Mouse (Mus musculus) neural tube, embryonic 15.5 days (tissue): ENCODE results near the gene Lgals3. TPM values are rescaled to one million over a fixed set of nuclear protein-coding genes. Genes with fewer than 3 reads are reported as not detected.

Experiments used
- ATAC-seq: fragments of 200-750 bp; cut with Nextera tagmentation; 2 replicates; pipeline ENCODE4 v1.8.0; 2017; ENCODE audit warnings: mild to moderate bottlenecking, moderate TSS enrichment, moderate library complexity; ENCODE audit not compliant: low FRiP score
- H3K27ac ChIP-seq: fragments of 300-500 bp; sonication (generic); replicated peaks from 2 replicates; pipeline ENCODE4 v1.5.1; 2015; ENCODE audit warnings: mild to moderate bottlenecking, inconsistent platforms
- H3K27me3 ChIP-seq: fragments of 300-500 bp; sonication (generic); replicated peaks from 2 replicates; pipeline ENCODE4 v1.6.1; 2015; ENCODE audit warnings: inconsistent platforms
- H3K36me3 ChIP-seq: fragments of 300-500 bp; sonication (generic); 2 replicates; pipeline ENCODE4 v1.6.1; 2015; ENCODE audit warnings: inconsistent platforms
- H3K4me1 ChIP-seq: fragments of 300-500 bp; sonication (generic); 2 replicates; pipeline ENCODE4 v1.6.1; 2015; ENCODE audit warnings: inconsistent platforms
- H3K4me2 ChIP-seq: fragments of 300-500 bp; sonication (generic); 2 replicates; pipeline ENCODE4 v1.6.1; 2015; ENCODE audit warnings: inconsistent platforms, mild to moderate bottlenecking, moderate library complexity
- H3K4me3 ChIP-seq: fragments of 300-500 bp; sonication (generic); replicated peaks from 2 replicates; pipeline ENCODE4 v1.5.1; 2015; ENCODE audit warnings: mild to moderate bottlenecking, inconsistent platforms
- H3K9ac ChIP-seq: fragments of 300-500 bp; sonication (generic); replicated peaks from 2 replicates; pipeline ENCODE4 v1.6.1; 2015; ENCODE audit warnings: mild to moderate bottlenecking, inconsistent platforms
- H3K9me3 ChIP-seq: fragments of 300-500 bp; sonication (generic); replicated peaks from 2 replicates; pipeline ENCODE4 v1.6.1; 2016; ENCODE audit warnings: inconsistent platforms
- WGBS: fragments of 180-500 bp; shearing (Covaris S2); methylation state at CpG from one replicate; pipeline ENCODE4 v1.1.7; 2015; ENCODE audit warnings: mixed read lengths; 5-methylcytosine and 5-hydroxymethylcytosine counted together
- polyA plus RNA-seq: library from polyadenylated mRNA; unstranded; fragments of >200 nt; fragmentation: Nextera tagmentation; extraction: Ambion mirVana; gene quantifications from 2 replicates; pipeline ENCODE4 v1.2.1, GENCODE M21; 2015

Gene Lgals3
- polyA plus RNA-seq, 1 experiment from 2014 or later, result 5.0 TPM

GRCm38 (mm10) chr14:47402735-47403134 is 35.2 kb downstream of the Lgals3 start:
- H3K4me3 ChIP-seq, result no peak overlapping the region
- H3K27ac ChIP-seq, result no peak overlapping the region
- no peak overlapping the region for H3K9ac ChIP-seq
- WGBS, result 95% methylated on average over 8 of the region's 8 CpGs
- H3K9me3 ChIP-seq, result no peaks in the 10 kb centered on the region
- no peaks in the 10 kb centered on the region for H3K27me3 ChIP-seq
- H3K4me1 ChIP-seq, result no peaks in the 10 kb centered on the region
- ATAC-seq, result no peak
- no peak overlapping the region for H3K4me2 ChIP-seq
- H3K36me3 ChIP-seq, result 0 out of 2 replicates have a peak, but pooled peaks cover 3% of the 10 kb centered on the region

DNA sequence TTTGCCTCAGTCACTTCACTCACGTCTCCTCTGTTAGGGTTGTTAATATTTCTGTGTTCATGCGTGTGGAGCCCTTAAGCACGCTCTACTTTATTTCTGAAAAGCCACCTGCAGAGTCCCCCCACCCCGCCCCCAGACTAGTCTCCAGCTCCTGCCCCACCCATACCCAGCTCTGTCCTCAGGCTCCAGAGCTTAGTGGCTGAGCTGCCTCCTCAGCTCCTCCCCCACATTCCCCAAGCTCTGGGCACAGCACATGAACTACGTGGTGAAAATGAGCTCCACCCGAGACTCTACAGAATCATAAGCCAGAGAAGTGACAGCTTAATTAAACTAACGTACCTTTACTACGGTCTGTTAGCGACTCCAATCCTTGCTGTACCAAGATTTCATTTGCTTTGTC is 38.4 kb downstream of the Lgals3 start:
- Histone ChIP-seq H3K9ac (no peak overlapping the region), H3K4me3 (no peak overlapping the region), H3K27ac (no peak overlapping the region), H3K9me3 (no peaks in the 10 kb centered on the region), H3K4me1 (no peaks in the 10 kb centered on the region), H3K4me2 (no peak overlapping the region), H3K27me3 (no peaks in the 10 kb centered on the region), H3K36me3 (0 out of 2 replicates have a peak, but pooled peaks cover 3% of the 10 kb centered on the region)
- ATAC-seq, result no peak
- WGBS, result 86% methylated on average over 9 of the region's 9 CpGs

DNA sequence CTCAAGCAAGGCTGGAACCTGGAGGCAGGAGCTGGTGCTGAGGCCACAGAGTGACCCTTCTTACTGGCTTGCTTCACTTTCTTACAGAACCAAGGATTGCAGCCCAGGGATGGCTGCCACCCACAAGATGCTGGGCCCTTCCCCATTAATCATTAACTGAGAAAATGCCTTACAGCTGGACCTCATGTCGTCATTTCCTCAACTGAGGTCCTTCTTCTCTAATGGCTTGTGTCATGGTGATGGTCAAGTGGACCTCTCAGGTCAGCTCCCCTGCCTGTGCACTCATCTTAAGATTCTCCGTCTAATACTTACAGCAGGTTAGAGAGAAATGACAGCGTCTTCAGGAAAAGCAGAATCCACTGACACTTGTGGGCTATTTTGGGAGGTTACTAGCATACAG is 49.8 kb downstream of the Lgals3 start:
- Histone ChIP-seq H3K36me3 (no peaks in the 10 kb centered on the region), H3K4me3 (peak overlapping the region; percentile 53), H3K9me3 (no peaks in the 10 kb centered on the region), H3K9ac (no peak overlapping the region), H3K27ac (no peak overlapping the region), H3K27me3 (no peaks in the 10 kb centered on the region), H3K4me1 (peaks cover 12% of the 10 kb centered on the region), H3K4me2 (peak overlapping the region; percentile 77)
- 30% methylated on average over 3 of the region's 3 CpGs for WGBS
- no peak for ATAC-seq

DNA sequence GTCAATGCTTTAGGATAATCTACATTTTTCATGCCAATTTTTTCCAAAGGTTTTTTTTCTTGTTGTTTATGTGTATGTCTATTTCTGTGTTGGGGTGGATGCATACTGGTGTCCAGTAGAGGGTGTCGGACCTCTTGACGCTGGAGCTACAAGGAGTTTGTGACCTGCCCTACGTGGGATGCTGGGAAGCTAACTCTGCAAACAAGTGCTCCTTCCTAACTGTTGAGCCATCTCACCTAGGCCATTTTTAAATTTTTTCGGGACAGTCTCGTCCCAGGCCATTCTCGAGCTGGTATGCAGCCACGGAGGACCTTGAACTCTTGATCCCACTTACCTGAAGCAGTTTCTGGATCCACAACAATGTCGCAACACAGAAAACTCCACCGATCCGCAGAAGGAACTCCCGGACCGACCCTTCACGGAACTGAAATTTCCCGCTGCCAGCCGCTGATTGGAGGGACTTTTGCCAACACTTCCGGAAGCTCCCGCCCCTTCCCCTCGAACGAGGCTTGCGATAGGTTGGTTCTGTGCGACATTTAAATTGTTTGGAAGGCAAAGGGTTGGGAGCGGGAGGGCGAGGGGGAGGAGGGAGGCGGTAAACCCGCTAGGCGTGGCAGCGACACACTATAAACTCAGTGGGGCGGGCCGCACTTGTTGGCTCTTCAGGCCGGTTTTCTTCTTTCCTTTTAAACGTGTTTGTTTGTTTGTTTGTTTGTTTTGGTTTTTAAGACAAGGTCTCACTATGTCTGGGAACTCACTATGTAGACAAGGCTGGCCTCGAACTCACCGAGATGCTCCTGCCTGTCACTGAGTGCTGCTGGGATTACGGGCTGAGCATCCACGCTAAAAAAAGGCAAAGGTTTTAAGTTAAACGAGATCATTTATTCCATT is 50.5 kb downstream of the Lgals3 start, which contains the start of gene Dlgap5:
Gene Dlgap5, minus strand, starts transcription at position 633 of the 891 bp plus-strand sequence.
- Histone ChIP-seq H3K36me3 (no peaks in the 10 kb centered on the region), H3K4me1 (peaks cover 12% of the 10 kb centered on the region), H3K4me3 (peak within 1 kb of the TSS; percentile 53), H3K27me3 (no peaks in the 10 kb centered on the region), H3K9me3 (no peaks in the 10 kb centered on the region), H3K27ac (no peak within 1 kb of the TSS), H3K4me2 (peak within 1 kb of the TSS; percentile 77), H3K9ac (peak within 1 kb of the TSS; percentile 48)
- ATAC-seq, result peak; percentile 99
- 2% methylated on average over 36 of the region's 36 CpGs for WGBS

DNA sequence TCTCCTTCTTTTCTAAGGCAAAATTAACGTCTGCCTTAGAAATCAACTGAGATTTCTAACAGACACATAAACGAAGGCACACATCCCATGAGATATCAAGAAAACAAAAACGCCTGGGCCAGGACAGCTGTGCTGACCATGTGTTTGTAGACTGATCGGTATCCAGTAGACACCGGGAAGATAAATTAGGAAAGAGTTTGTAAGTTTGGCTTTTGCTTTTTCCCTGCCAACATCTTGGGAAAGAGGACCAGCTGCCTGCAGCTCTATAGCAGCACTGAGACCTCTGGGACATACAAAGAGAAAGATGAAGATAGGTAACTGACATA is 51.1 kb downstream of the Lgals3 start:
- peaks cover 12% of the 10 kb centered on the region for H3K4me1 ChIP-seq
- H3K4me3 ChIP-seq, result peak overlapping the region; percentile 53
- peak overlapping the region; percentile 77 for H3K4me2 ChIP-seq
- no peaks in the 10 kb centered on the region for H3K9me3 ChIP-seq
- H3K27me3 ChIP-seq, result no peaks in the 10 kb centered on the region
- WGBS, result 53% methylated on average over 5 of the region's 5 CpGs
- no peak for ATAC-seq
- H3K36me3 ChIP-seq, result no peaks in the 10 kb centered on the region
- H3K27ac ChIP-seq, result no peak overlapping the region
- H3K9ac ChIP-seq, result peak overlapping the region; percentile 48; the same call in 1 of the 2 replicates

DNA sequence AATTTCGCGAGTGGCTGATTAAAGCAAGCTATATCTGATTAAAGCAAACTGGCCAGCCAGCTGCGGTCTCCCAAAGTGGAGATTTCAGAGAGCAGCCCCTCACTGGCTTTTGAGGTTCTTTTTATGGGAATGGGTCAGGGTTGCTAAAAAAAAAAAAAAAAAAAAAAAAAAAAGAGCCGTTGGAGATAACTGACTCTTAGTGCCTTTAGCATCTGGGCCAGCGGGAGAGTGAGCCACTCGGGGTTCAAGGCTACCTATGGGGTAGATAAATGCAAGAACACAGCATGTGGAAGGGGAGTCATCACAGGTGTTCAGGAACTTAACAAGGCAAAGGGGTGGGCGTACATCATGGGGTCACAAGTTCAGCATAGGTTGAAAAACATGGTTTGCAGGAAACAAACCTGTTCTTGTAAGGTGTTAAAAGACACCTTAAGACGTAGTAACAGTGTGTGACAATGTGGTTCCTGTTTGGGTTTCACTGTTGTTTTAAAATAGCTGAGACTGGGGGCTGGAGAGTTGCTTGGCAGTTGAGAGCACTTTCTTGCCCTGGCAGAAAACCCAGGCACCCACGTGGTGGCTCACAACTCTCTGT is 51.6 kb downstream of the Lgals3 start:
- Histone ChIP-seq H3K27ac (no peak overlapping the region), H3K4me3 (no peak overlapping the region), H3K9ac (no peak overlapping the region), H3K27me3 (no peaks in the 10 kb centered on the region), H3K4me2 (no peak overlapping the region), H3K9me3 (no peaks in the 10 kb centered on the region), H3K4me1 (peaks cover 12% of the 10 kb centered on the region), H3K36me3 (no peaks in the 10 kb centered on the region)
- whole genome bisulfite sequencing, result 88% methylated on average over 9 of the region's 9 CpGs
- ATAC-seq, result no peak

DNA sequence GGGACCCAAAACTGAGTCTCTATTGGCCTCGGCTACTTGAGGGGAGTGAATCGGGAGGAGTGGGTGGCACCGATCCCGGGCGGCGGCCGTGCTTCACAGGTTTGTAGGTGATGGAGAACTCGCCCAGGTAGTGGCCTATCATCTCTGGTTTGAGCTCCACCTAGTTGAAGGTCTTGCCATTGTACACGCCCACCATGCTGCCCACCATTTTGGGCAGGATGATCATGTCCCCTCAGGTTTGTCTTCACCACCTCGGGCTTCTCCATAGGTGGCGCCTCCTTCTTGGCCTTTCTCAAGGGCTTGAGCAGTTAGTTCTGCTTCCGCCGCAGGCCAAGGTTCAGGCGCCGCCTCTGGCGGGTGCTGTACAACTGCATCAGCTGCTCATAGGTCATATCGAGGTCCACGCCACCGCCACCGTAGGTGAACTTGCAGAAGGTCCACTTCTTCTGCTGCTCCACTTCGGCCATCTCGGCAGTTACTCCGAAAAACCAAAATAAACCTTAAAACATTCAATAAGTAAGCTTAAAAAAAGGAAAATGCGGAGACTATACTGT is 52.2 kb downstream of the Lgals3 start:
- Histone ChIP-seq H3K9ac (no peak overlapping the region), H3K27ac (no peak overlapping the region), H3K4me3 (no peak overlapping the region), H3K4me2 (no peak overlapping the region), H3K9me3 (no peaks in the 10 kb centered on the region), H3K4me1 (peaks cover 12% of the 10 kb centered on the region), H3K27me3 (no peaks in the 10 kb centered on the region), H3K36me3 (no peaks in the 10 kb centered on the region)
- ATAC-seq, result no peak
- WGBS, result 96% methylated on average over 24 of the region's 24 CpGs

DNA sequence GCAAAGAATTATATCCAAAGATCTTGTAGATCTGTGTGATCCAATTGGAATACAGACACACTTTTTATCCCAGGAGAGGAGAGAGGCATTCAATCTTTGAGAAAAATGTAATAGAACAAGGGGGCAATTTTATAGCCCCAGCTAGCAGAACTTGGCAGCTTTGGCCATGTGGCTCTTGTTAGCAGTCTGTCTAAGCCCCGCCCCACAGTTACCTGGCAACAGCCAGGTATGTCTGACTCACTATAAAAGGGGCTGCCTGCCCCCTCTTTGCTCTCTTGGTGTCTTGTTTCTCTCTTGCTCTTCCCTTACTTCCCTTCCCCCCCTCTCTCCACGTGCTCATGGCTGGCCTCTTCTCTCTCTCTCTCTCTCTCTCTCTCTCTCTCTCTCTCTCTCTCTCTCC is 54.1 kb downstream of the Lgals3 start:
- Histone ChIP-seq H3K4me1 (peaks cover 12% of the 10 kb centered on the region), H3K9ac (no peak overlapping the region), H3K4me3 (no peak overlapping the region), H3K4me2 (no peak overlapping the region), H3K36me3 (no peaks in the 10 kb centered on the region), H3K9me3 (no peaks in the 10 kb centered on the region), H3K27ac (no peak overlapping the region), H3K27me3 (no peaks in the 10 kb centered on the region)
- WGBS, result 47% methylated on average over 2 of the region's 2 CpGs
- ATAC-seq, result no peak

DNA sequence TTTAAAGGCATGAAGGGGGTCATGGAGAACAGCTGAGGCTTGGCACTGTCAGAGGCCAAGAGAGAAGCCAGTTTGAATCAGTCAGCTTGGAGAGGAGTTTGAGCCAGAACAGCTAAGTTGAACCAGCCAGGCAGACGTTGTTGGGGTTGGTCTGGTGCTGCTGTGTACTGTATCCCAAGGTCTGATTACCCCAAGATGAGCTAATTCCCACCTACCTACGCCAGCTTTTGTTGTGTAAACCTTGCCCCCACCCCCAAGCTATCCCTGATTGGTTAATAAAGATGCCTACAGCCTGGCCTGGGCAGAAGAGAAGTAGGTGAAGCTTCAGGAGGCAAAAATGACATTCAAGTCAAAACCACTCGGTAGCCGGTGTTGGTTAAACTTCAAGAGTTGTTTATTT is 54.9 kb downstream of the Lgals3 start:
- no peak for ATAC-seq
- Histone ChIP-seq H3K9me3 (no peaks in the 10 kb centered on the region), H3K27me3 (no peaks in the 10 kb centered on the region), H3K9ac (no peak overlapping the region), H3K4me1 (peaks cover 9% of the 10 kb centered on the region), H3K4me2 (no peak overlapping the region), H3K36me3 (no peaks in the 10 kb centered on the region), H3K4me3 (no peak overlapping the region), H3K27ac (no peak overlapping the region)
- WGBS, result 65% methylated on average over 4 of the region's 4 CpGs

GRCm38 (mm10) chr14:47432987-47433386 is 65.4 kb downstream of the Lgals3 start:
- Histone ChIP-seq H3K27me3 (no peaks in the 10 kb centered on the region), H3K4me2 (no peak overlapping the region), H3K27ac (no peak overlapping the region), H3K9ac (no peak overlapping the region), H3K36me3 (no peaks in the 10 kb centered on the region), H3K4me3 (no peak overlapping the region), H3K4me1 (no peaks in the 10 kb centered on the region), H3K9me3 (no peaks in the 10 kb centered on the region)
- no peak for ATAC-seq
